Mouse (Mus musculus) heart, postnatal 25 days (tissue): ENCODE measurements around the gene Kremen2. TPM values are rescaled to one million over a fixed set of nuclear protein-coding genes. Genes with fewer than 3 reads are reported as not detected.

Experiments
- DNase-seq: peaks from one replicate; pipeline ENCODE4 v3.0.0; 2022; ENCODE audit warnings: low spot score
- intact Hi-C: fragments of 180-260 bp; cut with DNase I; formaldehyde crosslinking; loops from one replicate; pipeline ENCODE4 v1.15.1; 2025
- total RNA-seq, 2 experiments: library from RNA; stranded (reverse); gene quantifications; 2 replicates each; pipeline ENCODE4 v1.2.3; 2021

Gene Kremen2
- total RNA-seq, 2 experiments from 2014 or later, result not detected

GRCm38 (mm10) chr17:23762976-23763375 is 17.3 kb upstream of the Kremen2 start:
- DNase-seq, result no peak
- intact Hi-C loops, result no loop called here

GRCm38 (mm10) chr17:23761155-23761554 is 15.5 kb upstream of the Kremen2 start:
- intact Hi-C loops, result no loop called here
- no peak for DNase-seq

DNA sequence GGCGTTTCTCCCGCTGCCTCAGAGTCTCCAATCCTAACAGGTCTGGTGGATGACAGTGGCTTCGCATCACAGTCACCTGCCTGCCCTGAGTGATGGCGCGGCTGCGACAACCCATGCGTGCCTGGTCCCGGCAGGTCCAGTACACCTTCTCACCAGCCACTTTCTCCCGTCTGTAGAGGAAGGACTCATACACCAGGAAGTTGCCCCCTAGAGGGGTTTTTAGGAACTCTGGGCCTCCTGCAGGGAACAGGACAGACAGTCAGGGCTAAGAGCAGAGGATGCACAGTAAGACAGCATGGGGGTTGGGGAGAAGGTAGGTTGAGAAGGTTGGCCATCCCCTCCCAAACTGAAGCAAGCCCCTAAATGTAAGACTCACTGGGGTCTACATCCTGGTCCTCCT is 14.6 kb upstream of the Kremen2 start:
- intact Hi-C loops, result no loop called here
- DNase-seq, result no peak

DNA sequence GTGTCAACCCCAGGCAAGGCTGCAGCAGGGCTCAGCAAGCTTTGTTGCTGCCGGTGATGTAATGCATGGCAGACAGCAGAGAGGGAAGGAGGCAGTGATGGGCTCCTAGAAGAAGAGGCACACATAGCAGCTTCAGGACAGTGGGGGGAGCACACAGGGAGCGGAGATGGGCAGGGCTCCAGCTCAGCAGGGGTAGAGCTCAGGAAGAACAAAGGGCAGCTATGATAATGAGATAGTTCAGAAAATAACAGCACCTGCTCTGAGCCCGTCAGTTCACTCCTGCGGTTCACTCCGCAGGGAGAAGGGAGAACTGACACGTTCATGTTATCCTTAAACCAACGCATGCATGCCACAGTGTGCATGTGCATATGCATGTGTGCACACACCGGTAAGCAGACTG is 13.2 kb upstream of the Kremen2 start:
- intact Hi-C loops, result no loop called here
- no peak for DNase-seq

DNA sequence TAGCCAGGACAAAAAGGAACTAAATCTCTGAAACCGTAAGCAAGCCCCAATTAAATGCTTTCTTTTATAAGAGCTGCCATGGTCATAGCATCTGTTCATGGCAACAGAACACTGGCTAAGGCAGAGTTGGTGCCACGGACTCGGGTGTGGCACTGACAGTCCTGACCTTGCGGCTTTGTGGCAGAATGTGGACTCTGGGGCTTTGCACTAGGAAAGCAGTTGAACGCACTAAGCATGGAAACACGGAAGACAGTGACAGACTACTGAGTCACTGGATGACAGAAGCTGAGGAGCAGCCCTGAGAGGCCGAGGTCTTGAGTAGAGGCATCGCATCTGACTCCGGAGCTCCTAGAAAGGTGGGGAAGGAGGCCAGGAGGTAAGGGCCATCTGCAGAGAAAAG is 11.9 kb upstream of the Kremen2 start:
- intact Hi-C loops, result no loop called here
- no peak for DNase-seq

GRCm38 (mm10) chr17:23755689-23756088 is 10.1 kb upstream of the Kremen2 start:
- no peak for DNase-seq
- intact Hi-C loops, result no loop called here

DNA sequence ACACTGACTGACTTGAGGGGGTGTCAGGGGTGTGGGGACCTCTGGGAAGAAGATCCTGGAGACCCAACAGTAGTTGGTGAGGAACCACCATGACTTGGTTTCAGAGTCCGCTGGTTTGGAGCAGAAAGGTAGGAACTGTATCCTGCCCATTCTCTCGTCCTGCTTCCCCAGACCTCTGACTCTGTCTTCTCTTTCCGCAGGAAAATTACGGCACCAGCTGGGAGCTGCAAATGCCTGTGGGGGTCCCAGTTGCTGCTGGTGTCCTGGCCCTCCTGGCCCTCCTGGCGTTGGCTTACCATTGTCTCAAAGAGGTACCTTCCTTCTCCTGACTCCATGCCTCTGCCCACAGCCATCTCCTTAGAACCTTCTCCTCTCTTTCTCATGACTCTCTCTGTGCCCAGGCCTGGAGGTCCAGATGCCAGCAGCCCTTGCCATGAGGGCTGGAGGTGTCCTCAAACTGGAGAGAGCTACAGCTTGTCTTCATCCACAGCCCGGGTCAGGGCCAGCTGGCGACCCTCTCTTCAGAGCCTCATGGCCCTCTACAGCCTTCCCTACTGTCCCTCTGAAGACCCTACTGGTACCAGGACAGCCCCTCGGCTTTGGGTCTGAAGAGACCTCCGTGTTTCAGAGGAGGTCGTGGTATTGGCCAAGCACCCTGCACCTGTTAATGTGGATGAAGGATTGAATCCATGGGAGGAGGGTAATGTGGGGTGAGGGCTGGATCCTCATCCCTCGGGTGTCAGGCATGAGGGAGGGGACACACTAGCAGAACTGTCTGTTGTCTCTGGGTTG is 4.0 kb upstream of the Kremen2 start:
- DNase-seq, result no peak
- intact Hi-C loops, result loop anchor here (5.0 kb wide), 2 partner anchors 38 to 93 kb away; partner anchors contain the start of genes Flywch2, Prss32 and Prss41

DNA sequence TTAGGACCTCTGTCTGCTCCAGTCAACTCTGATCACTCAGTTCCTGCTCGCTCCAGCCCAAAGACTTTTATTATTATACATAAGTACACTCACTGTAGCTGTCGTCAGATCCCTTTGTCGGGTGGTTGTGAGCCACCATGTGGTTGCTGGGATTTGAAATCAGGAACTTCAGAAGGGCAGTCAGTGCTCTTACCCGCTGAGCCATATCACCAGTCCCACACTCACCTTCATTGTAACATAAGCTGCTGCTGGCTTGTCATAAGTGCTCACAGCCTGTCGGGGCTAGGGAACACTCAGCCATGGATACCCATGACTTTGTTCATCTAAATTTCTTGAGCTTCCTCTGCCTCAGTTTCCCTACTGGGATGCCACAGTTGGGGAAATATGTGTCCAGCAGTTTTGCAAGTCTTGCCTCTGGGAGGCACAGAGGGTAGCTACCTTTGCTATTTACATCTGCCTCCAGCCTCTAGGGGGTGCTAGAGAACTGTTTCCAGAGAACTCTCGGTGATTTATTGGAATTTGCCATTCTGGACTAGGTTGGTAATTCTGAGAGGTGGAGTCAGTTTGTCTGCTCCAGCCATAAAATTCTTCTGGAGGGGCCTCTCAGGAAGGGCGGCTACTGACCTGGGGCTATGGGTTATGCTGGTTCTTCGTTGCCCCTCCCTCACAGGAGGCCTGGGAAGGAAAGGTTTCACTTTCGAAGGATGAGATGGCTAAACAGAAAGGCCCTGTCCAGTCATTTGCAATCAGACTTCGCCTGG is 3.2 kb upstream of the Kremen2 start:
- intact Hi-C loops, result loop anchor here (5.0 kb wide), 2 partner anchors 38 to 93 kb away; partner anchors contain the start of genes Flywch2, Prss32 and Prss41
- peak; percentile 48 for DNase-seq

DNA sequence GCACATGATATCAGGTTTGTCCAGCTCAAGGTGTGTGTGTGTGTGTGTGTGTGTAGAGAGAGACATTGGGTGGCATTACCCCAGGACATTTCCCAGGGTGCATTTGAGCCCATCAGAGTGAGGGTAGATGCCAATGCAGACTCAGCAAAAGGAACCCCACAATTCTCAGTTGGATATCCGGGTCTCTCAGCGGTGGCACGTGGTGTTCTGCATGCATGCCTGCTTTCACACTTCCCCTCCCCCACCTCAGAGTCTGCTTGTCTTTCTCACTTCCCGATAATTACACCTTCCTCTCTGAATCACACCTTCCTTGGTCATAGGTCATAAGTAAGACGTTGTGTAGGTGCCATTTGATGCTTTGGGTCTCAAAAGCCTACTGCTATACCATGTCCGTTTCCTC is 2.4 kb upstream of the Kremen2 start:
- no peak for DNase-seq
- intact Hi-C loops, result loop anchor here (5.0 kb wide), 2 partner anchors 39 to 94 kb away; partner anchors contain the start of genes Flywch2, Prss32 and Prss41

- no peak for DNase-seq
- intact Hi-C loops, result loop anchor here (5.0 kb wide), 2 partner anchors 40 to 95 kb away; partner anchors contain the start of genes Flywch2, Prss32 and Prss41
These were observed 1.8 kb upstream of the Kremen2 start for GRCm38 (mm10) chr17:23747471-23747870.

GRCm38 (mm10) chr17:23746767-23747166 is 1.1 kb upstream of the Kremen2 start:
- intact Hi-C loops, result loop anchor here (5.0 kb wide), 2 partner anchors 41 to 96 kb away; partner anchors contain the start of genes Flywch2, Prss32 and Prss41

DNA sequence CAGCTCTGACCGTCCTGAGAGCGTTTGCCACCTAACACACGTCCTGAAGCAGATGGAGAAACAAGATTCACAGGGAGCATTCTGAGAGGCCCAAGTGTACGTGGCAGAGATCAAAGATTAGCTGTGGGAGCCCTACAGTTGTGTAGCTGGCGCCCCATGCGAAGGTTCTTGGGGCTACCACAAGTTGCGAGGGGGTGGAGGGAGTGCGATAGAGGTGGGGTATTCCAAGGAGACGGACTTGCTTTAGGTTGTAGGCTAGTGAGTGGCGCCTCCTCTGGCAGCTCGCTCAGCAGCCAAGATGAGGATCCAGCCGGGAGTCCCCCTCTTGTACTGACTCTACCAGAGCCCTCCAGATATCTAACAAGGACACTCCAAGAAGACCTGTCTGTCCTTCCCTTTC is 678 bp upstream of the Kremen2 start:
- intact Hi-C loops, result loop anchor here (5.0 kb wide), 2 partner anchors 41 to 96 kb away; partner anchors contain the start of genes Flywch2, Prss32 and Prss41
- no peak for DNase-seq

More at GRCm38 (mm10) chr17:23746767-23747166, 1.1 kb upstream of the Kremen2 start:
- no peak for DNase-seq

- DNase-seq, result no peak
- intact Hi-C loops, result loop anchor here (5.0 kb wide), 2 partner anchors 43 to 98 kb away; partner anchors contain the start of genes Flywch2, Prss32 and Prss41
These were observed 982 bp downstream of the Kremen2 start for GRCm38 (mm10) chr17:23744651-23745050.

DNA sequence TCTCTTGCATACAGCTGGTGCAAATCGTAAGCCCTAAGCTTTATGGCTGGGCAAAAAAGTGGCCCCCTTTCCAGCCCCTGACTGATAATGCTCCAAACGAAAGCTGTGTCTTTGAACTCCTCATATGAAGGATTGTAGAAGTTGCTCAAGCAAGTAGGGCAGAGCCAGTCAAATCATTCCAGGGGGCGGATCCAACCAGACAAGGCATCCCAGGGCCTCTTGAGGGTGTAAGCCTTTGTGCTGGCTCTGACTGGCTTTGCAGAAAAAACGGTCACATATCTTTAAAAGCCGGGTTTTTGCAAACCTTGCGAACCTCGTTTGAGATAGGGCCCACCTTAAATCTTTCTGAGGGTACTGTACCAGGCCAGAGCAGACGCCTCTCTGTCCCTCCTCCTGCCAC is 1.6 kb downstream of the Kremen2 start:
- intact Hi-C loops, result no loop called here
- DNase-seq, result no peak

GRCm38 (mm10) chr17:23742941-23743340 is 2.7 kb downstream of the Kremen2 start:
- intact Hi-C loops, result no loop called here
- no peak for DNase-seq

GRCm38 (mm10) chr17:23742210-23742793 is 3.3 kb downstream of the Kremen2 start:
- DNase-seq, result no peak
- intact Hi-C loops, result no loop called here

GRCm38 (mm10) chr17:23741359-23742209 is 4.0 kb downstream of the Kremen2 start:
- intact Hi-C loops, result no loop called here
- no peak for DNase-seq

DNA sequence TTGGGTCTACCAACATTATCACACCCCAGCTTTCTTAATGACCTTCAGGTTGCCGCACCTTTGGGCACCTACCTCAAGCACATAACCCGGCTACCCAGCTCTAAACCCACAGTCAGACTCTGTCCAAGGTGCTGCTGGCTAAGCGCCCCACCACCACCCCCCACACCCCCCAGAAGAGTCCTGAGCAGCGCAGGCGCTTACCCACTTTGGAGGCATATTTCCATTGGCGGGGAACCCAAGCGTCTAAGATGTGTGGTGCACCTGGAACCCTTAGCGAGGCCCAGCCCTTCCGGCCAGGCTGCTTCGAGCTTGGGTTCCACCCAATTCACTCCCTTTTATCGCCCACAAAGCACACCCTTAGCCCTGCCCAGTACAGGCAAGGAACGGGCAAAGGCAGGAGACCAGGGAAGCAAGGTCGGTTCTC is 5.0 kb downstream of the Kremen2 start, which contains the start of gene Paqr4:
Gene Paqr4 (minus strand): TSS at position 270 of the 424 bp plus-strand sequence.
- no peak for DNase-seq
- intact Hi-C loops, result no loop called here

GRCm38 (mm10) chr17:23740136-23740584 is 5.5 kb downstream of the Kremen2 start:
- DNase-seq, result peak; percentile 89
- intact Hi-C loops, result no loop called here
